In genomic region chr8:26845481-26846194, GRCm38 (mm10) we compare ENCODE assay signal across 17 mouse cellular contexts.
DNase-seq lines count a peak whose midpoint lies in the region; ATAC-seq lines count a peak whose summit lies in the region.
"Had no signal": no experiment of that assay in that cellular context is flagged by ENCODE, and none has a peak within 500 bp of the region (broad histone marks: within the 10 kb centered on the region; RNA-seq: fewer than 3 reads in every experiment).

No protein-coding gene starts in this region.

- no peak overlapping the region for H3K4me2 ChIP-seq in kidney, embryonic 15.5 days
- H3K4me2 ChIP-seq: embryonic facial prominence, embryonic 12.5 days; heart, embryonic 15.5 days; limb, embryonic 15.5 days; neural tube, embryonic 15.5 days had no signal

- H3K9ac ChIP-seq in kidney, embryonic 15.5 days, result no peak overlapping the region
- H3K9ac ChIP-seq: embryonic facial prominence, embryonic 12.5 days; forebrain, postnatal 0 days; heart, embryonic 15.5 days; limb, embryonic 15.5 days; neural tube, embryonic 15.5 days had no signal

- 70% methylated on average over 11 of the region's 11 CpGs for WGBS in kidney, embryonic 15.5 days

- ATAC-seq in kidney, embryonic 15.5 days (replicated peaks; ENCODE audit: low FRiP score), result no peak
- ATAC-seq: forebrain, postnatal 0 days; intestine, embryonic 16.5 days had no signal

- H3K9me3 ChIP-seq in kidney, embryonic 15.5 days (replicated peaks), result no peaks in the 10 kb centered on the region
- H3K9me3 ChIP-seq: embryonic facial prominence, embryonic 12.5 days; G1E; heart, embryonic 15.5 days; limb, embryonic 15.5 days; neural tube, embryonic 15.5 days had no signal

- no peak overlapping the region for H3K4me3 ChIP-seq in kidney, embryonic 15.5 days (replicated peaks)
- H3K4me3 ChIP-seq: embryonic facial prominence, embryonic 12.5 days; heart, embryonic 15.5 days; limb, embryonic 15.5 days; neural tube, embryonic 15.5 days had no signal

- no peaks in the 10 kb centered on the region for H3K36me3 ChIP-seq in kidney, embryonic 15.5 days
- H3K36me3 ChIP-seq: embryonic facial prominence, embryonic 12.5 days; G1E; heart, embryonic 15.5 days; limb, embryonic 15.5 days; neural tube, embryonic 15.5 days had no signal

- H3K27ac ChIP-seq in kidney, embryonic 15.5 days, result no peak overlapping the region
- H3K27ac ChIP-seq: embryonic facial prominence, embryonic 12.5 days; heart, embryonic 15.5 days; limb, embryonic 15.5 days; neural tube, embryonic 15.5 days had no signal

- 0 out of 2 replicates have a peak, but pooled peaks cover 13% of the 10 kb centered on the region for H3K27me3 ChIP-seq in kidney, embryonic 15.5 days
- H3K27me3 ChIP-seq: embryonic facial prominence, embryonic 12.5 days; heart, embryonic 15.5 days had no signal

- DNase-seq in adrenal gland, adult 2 months, result peak; percentile 90
- no peak for DNase-seq in adrenal gland, adult 18-20 months (ENCODE audit: low spot score in 2 of 2)
- DNase-seq in kidney, adult 9 months, result peak; percentile 25
- DNase-seq in adrenal gland, postnatal 25 days, result peak; percentile 63
- peak; percentile 50 for DNase-seq in skeletal muscle tissue, adult 2 months (ENCODE audit: low read depth, low spot score)
- DNase-seq in right cerebral cortex, postnatal 36 days (ENCODE audit: low spot score in 2 of 2), result no peak
- DNase-seq in layer of hippocampus, postnatal 10 days (ENCODE audit: low spot score in 2 of 2), result no peak
- DNase-seq: cerebellum, adult 18-20 months; forebrain, postnatal 0 days; lung, postnatal 14 days had no signal

- H3K4me1 ChIP-seq in kidney, embryonic 15.5 days, result peaks cover 58% of the 10 kb centered on the region

Comparison
In these comparisons a context has a peak if more than half of its experiments do, and no peak if none do; other contexts are left out.
1. DNase-seq: peak in adrenal gland, adult 2 months (single experiment), kidney, adult 9 months (single experiment), adrenal gland, postnatal 25 days (single experiment) and skeletal muscle tissue, adult 2 months (single experiment); none in adrenal gland, adult 18-20 months (0 of 2), right cerebral cortex, postnatal 36 days (0 of 2) and layer of hippocampus, postnatal 10 days (0 of 2).